Mouse (Mus musculus): ENCODE data around the gene Mrpl47.

GRCm38 (mm10) chr3:32689567-32689999 is 47.8 kb downstream of the Mrpl47 start:
- TF ChIP-seq MYOG (IDR thresholded peaks at IDR 0.05; ENCODE audit: control insufficient read depth in 1 of 3, insufficient read depth in 1 of 3, insufficient read length in 2 of 3, low read depth in 2 of 3): no peak
- no peak for TF ChIP-seq POLR2AphosphoS2 (IDR thresholded peaks at IDR 0.05; ENCODE audit: insufficient read length, low read depth)
- no peak for TF ChIP-seq POLR2A (IDR thresholded peaks at IDR 0.05; ENCODE audit: insufficient read length, low read depth)
- TF ChIP-seq CEBPB (IDR thresholded peaks at IDR 0.05; ENCODE audit: insufficient read depth, poor library complexity, severe bottlenecking): no peak
- no peak for TF ChIP-seq SRF (IDR thresholded peaks at IDR 0.05; ENCODE audit: control insufficient read depth, insufficient read length, low read depth)

Data from myocyte (in vitro differentiated cells).